Mouse (Mus musculus) heart, adult 2 months (tissue): ENCODE results near the gene Hk2.
"Not testable (repeated sequence)": the region's sequence is repeated elsewhere in the genome, so short reads cannot be mapped to it uniquely, and the experiment has no call there.

ENCODE experiments used
- CTCF ChIP-seq: fragments of 200-600 bp; IDR thresholded peaks from 2 replicates; pipeline ENCODE4 v1.8.1; 2022; ENCODE audit warnings: antibody characterized with exemption, mild to moderate bottlenecking, moderate library complexity
- POLR2A ChIP-seq: fragments of 200-500 bp; IDR thresholded peaks from 2 replicates; pipeline ENCODE4 v1.6.1; 2011; ENCODE audit warnings: mild to moderate bottlenecking, low read depth, low read length, control low read depth; ENCODE audit not compliant: insufficient read depth

GRCm38 (mm10) chr6:82688586-82688985, 85.7 kb downstream of the Hk2 start:
- TF ChIP-seq CTCF, POLR2A: not testable (repeated sequence)
